Mouse (Mus musculus) megakaryocyte, embryonic 14.5 days (primary cell): Measurements from ENCODE around the gene Isy1. TPM values are rescaled to one million over a fixed set of nuclear protein-coding genes. Genes with fewer than 3 reads are reported as not detected.

Experiments used
- H3K27me3 ChIP-seq: replicated peaks from 2 replicates; pipeline ENCODE3; 2012; ENCODE audit warnings: inconsistent platforms
- H3K36me3 ChIP-seq: replicated peaks from 2 replicates; pipeline ENCODE3; 2012; ENCODE audit warnings: low read length, inconsistent platforms, mixed read lengths
- H3K4me1 ChIP-seq: 2 replicates; pipeline ENCODE4 v1.6.1; 2012; ENCODE audit warnings: inconsistent platforms
- H3K4me3 ChIP-seq: replicated peaks from 2 replicates; pipeline ENCODE3; 2012; ENCODE audit warnings: moderate library complexity, mild to moderate bottlenecking, inconsistent platforms
- H3K9me3 ChIP-seq: 2 replicates; pipeline ENCODE4 v1.6.1; 2012; ENCODE audit warnings: inconsistent platforms
- FLI1 ChIP-seq: IDR thresholded peaks from 2 replicates; pipeline ENCODE4 v1.6.1; 2012; ENCODE audit warnings: low read length, inconsistent platforms, mixed read lengths
- GATA1 ChIP-seq: IDR thresholded peaks from 3 replicates; pipeline ENCODE4 v1.6.1; 2012; ENCODE audit warnings: mixed read lengths, low read length, inconsistent platforms, borderline replicate concordance
- polyA plus RNA-seq: library from polyadenylated mRNA; stranded (reverse); fragments of >175 nt; gene quantifications from 2 replicates; pipeline ENCODE4 v1.2.3, GENCODE M21; 2012; ENCODE audit warnings: low replicate concordance; ENCODE audit not compliant: insufficient read depth

Isy1 gene
- polyA plus RNA-seq, 1 experiment = 34.7 TPM

- H3K4me3 ChIP-seq = peak overlapping the region; percentile 25
- peaks cover 59% of the 10 kb centered on the region for H3K36me3 ChIP-seq
- TF ChIP-seq GATA1 = no peak
- no peak for TF ChIP-seq FLI1
- peaks cover 83% of the 10 kb centered on the region for H3K4me1 ChIP-seq
- no peaks in the 10 kb centered on the region for H3K27me3 ChIP-seq
- H3K9me3 ChIP-seq = no peaks in the 10 kb centered on the region
Measured at GRCm38 (mm10) chr6:87806857-87807256, 31.7 kb downstream of the Isy1 start.

- Histone ChIP-seq H3K4me1 (peaks cover 88% of the 10 kb centered on the region), H3K9me3 (no peaks in the 10 kb centered on the region), H3K27me3 (no peaks in the 10 kb centered on the region), H3K4me3 (peak overlapping the region; percentile 68), H3K36me3 (peaks cover 67% of the 10 kb centered on the region)
- TF ChIP-seq GATA1 (no peak), FLI1 (no peak)
Measured at GRCm38 (mm10) chr6:87806028-87806427, 32.6 kb downstream of the Isy1 start.

DNA sequence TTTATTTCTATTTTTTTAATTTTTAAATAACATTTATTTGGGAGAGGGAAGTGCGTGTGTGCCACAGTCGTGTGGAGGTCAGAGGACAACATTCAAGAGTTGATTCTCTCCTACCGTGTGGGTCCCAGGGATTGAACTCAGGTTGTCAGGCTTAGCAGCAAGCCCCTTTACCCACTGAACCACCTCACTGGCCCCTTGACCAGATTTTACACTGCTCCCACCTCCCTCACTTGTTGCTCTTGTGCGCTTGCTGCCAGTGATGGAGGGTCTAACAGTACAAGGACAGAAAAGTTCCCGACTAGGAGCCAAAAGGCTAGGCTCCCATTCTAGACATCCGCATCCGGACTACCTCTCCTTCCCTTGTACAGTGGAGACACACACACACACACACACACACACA is 33.1 kb downstream of the Isy1 start:
- peaks cover 73% of the 10 kb centered on the region for H3K36me3 ChIP-seq
- H3K4me3 ChIP-seq = peak overlapping the region; percentile 68
- H3K27me3 ChIP-seq = no peaks in the 10 kb centered on the region
- TF ChIP-seq GATA1 (no peak), FLI1 (no peak)
- H3K4me1 ChIP-seq = peaks cover 93% of the 10 kb centered on the region
- H3K9me3 ChIP-seq = no peaks in the 10 kb centered on the region

DNA sequence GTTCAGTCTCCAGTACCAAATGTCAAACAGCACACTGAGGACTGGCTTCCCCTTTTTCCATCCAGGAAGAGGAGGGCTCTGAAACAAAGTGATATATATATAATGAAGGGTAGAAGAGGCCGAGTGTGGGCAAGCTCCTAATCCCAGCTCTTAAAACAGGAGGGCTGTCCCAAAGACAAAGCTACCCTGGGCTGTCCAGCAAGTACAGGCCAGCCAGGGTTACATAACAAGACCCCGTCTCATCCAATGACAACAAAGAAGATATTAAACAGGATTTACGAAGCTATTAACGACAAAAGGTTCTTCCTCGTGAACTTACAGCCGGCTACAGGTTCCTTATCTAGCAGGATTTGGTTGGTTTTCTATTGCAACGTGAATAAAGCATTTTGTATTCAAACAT is 33.7 kb downstream of the Isy1 start:
- no peak for TF ChIP-seq FLI1
- TF ChIP-seq GATA1 = no peak
- peaks cover 78% of the 10 kb centered on the region for H3K36me3 ChIP-seq
- no peak overlapping the region for H3K4me3 ChIP-seq
- H3K27me3 ChIP-seq = no peaks in the 10 kb centered on the region
- H3K4me1 ChIP-seq = peaks cover 93% of the 10 kb centered on the region
- H3K9me3 ChIP-seq = no peaks in the 10 kb centered on the region

GRCm38 (mm10) chr6:87804036-87804435 is 34.6 kb downstream of the Isy1 start:
- Histone ChIP-seq H3K9me3 (no peaks in the 10 kb centered on the region), H3K4me1 (peaks cover 93% of the 10 kb centered on the region), H3K27me3 (no peaks in the 10 kb centered on the region), H3K4me3 (no peak overlapping the region), H3K36me3 (peaks cover 82% of the 10 kb centered on the region)
- TF ChIP-seq FLI1 (no peak), GATA1 (no peak)

GRCm38 (mm10) chr6:87802462-87802861 is 36.1 kb downstream of the Isy1 start:
- H3K4me3 ChIP-seq = no peak overlapping the region
- no peaks in the 10 kb centered on the region for H3K9me3 ChIP-seq
- H3K27me3 ChIP-seq = no peaks in the 10 kb centered on the region
- peaks cover 83% of the 10 kb centered on the region for H3K36me3 ChIP-seq
- TF ChIP-seq GATA1 = no peak
- peaks cover 93% of the 10 kb centered on the region for H3K4me1 ChIP-seq

DNA sequence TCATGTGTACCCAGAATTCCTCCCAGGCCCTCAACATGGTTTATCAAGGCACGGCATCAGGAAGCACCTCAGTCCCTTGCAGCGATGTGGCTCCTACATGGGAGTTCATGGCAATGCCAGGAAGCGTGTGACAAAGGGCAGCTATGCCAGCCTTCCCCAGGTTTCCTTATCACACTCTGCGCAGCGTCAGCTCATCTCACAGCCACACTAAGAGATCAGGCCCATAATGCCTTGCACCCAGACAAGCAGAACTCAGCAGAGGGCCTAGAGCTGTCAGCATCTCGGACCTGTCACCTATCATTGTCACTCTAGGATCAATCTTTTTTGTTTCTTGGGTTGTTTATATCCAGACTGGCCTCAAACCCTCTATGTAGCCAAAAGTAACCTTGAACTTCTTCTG is 39.0 kb downstream of the Isy1 start:
- peaks cover 87% of the 10 kb centered on the region for H3K36me3 ChIP-seq

DNA sequence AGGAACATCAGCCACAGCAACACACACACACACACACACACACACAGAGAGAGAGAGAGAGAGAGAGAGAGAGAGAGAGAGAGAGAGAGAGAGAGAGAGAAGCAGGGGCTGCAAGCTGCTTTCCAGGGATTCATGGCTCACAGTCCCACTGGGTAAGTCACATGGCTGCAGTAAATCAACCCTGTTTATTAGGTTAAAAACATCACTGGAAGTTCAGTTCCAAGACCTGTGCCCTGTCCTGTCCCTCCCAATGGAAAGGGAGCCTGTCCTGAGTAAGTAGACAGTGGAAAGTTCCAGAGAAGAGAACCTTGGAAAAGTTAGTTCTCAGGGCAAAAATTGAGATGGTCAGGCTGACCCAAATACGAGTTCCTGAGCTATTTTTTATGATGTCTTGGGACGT is 41.3 kb downstream of the Isy1 start:
- Histone ChIP-seq H3K36me3 (peaks cover 91% of the 10 kb centered on the region), H3K9me3 (no peaks in the 10 kb centered on the region), H3K4me3 (no peak overlapping the region), H3K4me1 (peaks cover 85% of the 10 kb centered on the region), H3K27me3 (no peaks in the 10 kb centered on the region)
- no peak for TF ChIP-seq GATA1
- TF ChIP-seq FLI1 = no peak

More for the DNA sequence above, 39.0 kb downstream of the Isy1 start:
- Histone ChIP-seq H3K4me1 (peaks cover 92% of the 10 kb centered on the region), H3K4me3 (peak overlapping the region; percentile 16), H3K9me3 (no peaks in the 10 kb centered on the region), H3K27me3 (no peaks in the 10 kb centered on the region)
- TF ChIP-seq FLI1 (no peak), GATA1 (no peak)

DNA sequence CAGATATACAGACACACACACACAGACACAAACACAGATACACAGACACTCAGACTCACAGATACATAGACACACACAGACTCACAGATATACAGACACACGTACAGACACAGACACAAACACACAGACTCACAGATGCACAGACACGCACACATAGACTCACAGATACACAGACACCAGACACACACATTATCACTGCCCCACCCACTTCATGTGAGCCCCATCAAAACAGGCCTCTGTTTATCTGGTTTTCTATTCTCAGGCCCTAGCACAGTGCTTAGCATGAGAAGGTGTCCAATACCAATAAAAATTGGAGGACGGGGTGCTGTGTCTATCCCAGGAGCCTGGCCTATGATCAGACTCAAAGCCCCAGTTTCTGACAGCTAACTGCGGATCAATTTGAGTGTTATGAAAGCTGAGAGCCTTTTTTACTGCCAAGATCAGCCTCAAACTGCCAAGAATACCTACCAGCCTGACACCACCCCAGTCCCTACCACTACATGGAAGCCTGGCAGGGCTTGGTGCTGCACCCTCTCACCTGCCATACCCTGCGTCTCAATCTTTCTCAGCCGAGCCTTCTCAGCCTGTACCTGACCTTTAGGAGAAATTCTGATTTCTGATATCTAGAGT is 42.2 kb downstream of the Isy1 start:
- Histone ChIP-seq H3K4me3 (no peak overlapping the region), H3K27me3 (no peaks in the 10 kb centered on the region), H3K36me3 (peaks cover 92% of the 10 kb centered on the region), H3K4me1 (peaks cover 88% of the 10 kb centered on the region), H3K9me3 (no peaks in the 10 kb centered on the region)
- TF ChIP-seq GATA1 (no peak), FLI1 (no peak)

- Histone ChIP-seq H3K36me3 (peaks cover 92% of the 10 kb centered on the region), H3K4me3 (no peak overlapping the region), H3K9me3 (no peaks in the 10 kb centered on the region), H3K27me3 (no peaks in the 10 kb centered on the region), H3K4me1 (peaks cover 88% of the 10 kb centered on the region)
- no peak for TF ChIP-seq FLI1
- no peak for TF ChIP-seq GATA1
Measured at GRCm38 (mm10) chr6:87795385-87796150, 43.0 kb downstream of the Isy1 start.
